Mouse (Mus musculus): ENCODE measurements around the gene Pira2. TPM values are rescaled to one million over a fixed set of nuclear protein-coding genes. Genes with fewer than 3 reads are reported as not detected.

The Pira2 gene
- polyA plus RNA-seq (2015; fragmentation: Illumina TruSeq; extraction: RNeasy Lipid Tissue Mini Kit (QIAGEN cat#74804); ENCODE audit: insufficient read depth, low read depth, low replicate concordance): not detected

DNA sequence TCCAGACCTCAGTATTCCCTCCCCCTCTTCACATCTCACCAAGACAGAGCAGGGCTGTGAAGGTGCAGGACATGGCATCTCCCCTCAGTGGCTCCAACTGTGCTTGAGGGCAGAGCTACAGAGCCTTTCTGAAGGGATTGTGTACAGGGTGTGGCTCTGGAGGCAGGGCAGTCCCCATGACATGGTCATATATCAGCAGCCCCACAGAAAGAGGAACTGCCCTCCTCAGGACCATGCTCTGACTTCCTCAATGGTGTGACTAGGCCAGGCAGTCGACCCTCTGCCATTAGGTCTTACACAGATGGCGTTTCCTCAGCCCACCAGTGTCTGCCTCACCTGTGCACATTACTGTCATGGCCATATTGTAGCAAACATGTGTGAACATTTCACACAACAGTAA, at the start of gene Pira2:
Pira2 (minus strand) TSS at position 101 of the 400 bp plus-strand sequence.

DNA sequence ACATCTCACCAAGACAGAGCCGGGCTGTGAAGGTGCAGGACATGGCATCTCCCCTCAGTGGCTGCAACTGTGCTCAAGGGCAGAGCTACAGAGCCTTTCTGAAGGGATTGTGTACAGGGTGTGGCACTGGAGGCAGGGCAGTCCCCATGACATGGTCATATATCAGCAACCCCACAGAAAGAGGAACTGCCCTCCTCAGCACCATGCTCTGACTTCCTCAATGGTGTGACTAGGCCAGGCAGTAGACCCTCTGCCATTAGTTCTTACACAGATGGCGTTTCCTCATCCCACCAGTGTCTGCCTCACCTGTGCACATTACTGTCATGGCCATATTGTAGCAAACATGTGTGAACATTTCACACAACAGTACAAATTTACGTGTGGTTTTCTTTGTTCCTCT, 19.3 kb downstream of the Pira2 start, which contains the start of gene Gm15448:
Gm15448 (minus strand) TSS at position 89 of the 400 bp plus-strand sequence.

Other genes with a start within 250 kb of the Pira2 start
- not detected for gene Oscar, start 228.9 kb downstream of the Pira2 start, polyA plus RNA-seq (2015; fragmentation: Illumina TruSeq; extraction: RNeasy Lipid Tissue Mini Kit (QIAGEN cat#74804); ENCODE audit: insufficient read depth, low read depth, low replicate concordance)
- gene Ndufa3, start 227.7 kb downstream of the Pira2 start, polyA plus RNA-seq (2015; fragmentation: Illumina TruSeq; extraction: RNeasy Lipid Tissue Mini Kit (QIAGEN cat#74804); ENCODE audit: insufficient read depth, low read depth, low replicate concordance): 110 TPM
- gene Tfpt, start 215.1 kb downstream of the Pira2 start, polyA plus RNA-seq (2015; fragmentation: Illumina TruSeq; extraction: RNeasy Lipid Tissue Mini Kit (QIAGEN cat#74804); ENCODE audit: insufficient read depth, low read depth, low replicate concordance): 15.5 TPM
- gene Prpf31, start 215.1 kb downstream of the Pira2 start, polyA plus RNA-seq (2015; fragmentation: Illumina TruSeq; extraction: RNeasy Lipid Tissue Mini Kit (QIAGEN cat#74804); ENCODE audit: insufficient read depth, low read depth, low replicate concordance): 3.9 TPM
- 25.2 TPM for gene Cnot3, start 199.8 kb downstream of the Pira2 start, polyA plus RNA-seq (2015; fragmentation: Illumina TruSeq; extraction: RNeasy Lipid Tissue Mini Kit (QIAGEN cat#74804); ENCODE audit: insufficient read depth, low read depth, low replicate concordance)
- gene Leng1, start 179.2 kb downstream of the Pira2 start, polyA plus RNA-seq (2015; fragmentation: Illumina TruSeq; extraction: RNeasy Lipid Tissue Mini Kit (QIAGEN cat#74804); ENCODE audit: insufficient read depth, low read depth, low replicate concordance): 3.3 TPM
- gene Tmc4, start 167.5 kb downstream of the Pira2 start, polyA plus RNA-seq (2015; fragmentation: Illumina TruSeq; extraction: RNeasy Lipid Tissue Mini Kit (QIAGEN cat#74804); ENCODE audit: insufficient read depth, low read depth, low replicate concordance): 29.4 TPM
- gene Tsen34, start 152.2 kb downstream of the Pira2 start, polyA plus RNA-seq (2015; fragmentation: Illumina TruSeq; extraction: RNeasy Lipid Tissue Mini Kit (QIAGEN cat#74804); ENCODE audit: insufficient read depth, low read depth, low replicate concordance): 16.7 TPM
- 9.2 TPM for gene Mboat7, start 151.5 kb downstream of the Pira2 start, polyA plus RNA-seq (2015; fragmentation: Illumina TruSeq; extraction: RNeasy Lipid Tissue Mini Kit (QIAGEN cat#74804); ENCODE audit: insufficient read depth, low read depth, low replicate concordance)
- gene Rps9, start 141.1 kb downstream of the Pira2 start, polyA plus RNA-seq (2015; fragmentation: Illumina TruSeq; extraction: RNeasy Lipid Tissue Mini Kit (QIAGEN cat#74804); ENCODE audit: insufficient read depth, low read depth, low replicate concordance): 485 TPM
- 2.6 TPM for gene Pirb, start 124.7 kb downstream of the Pira2 start, polyA plus RNA-seq (2015; fragmentation: Illumina TruSeq; extraction: RNeasy Lipid Tissue Mini Kit (QIAGEN cat#74804); ENCODE audit: insufficient read depth, low read depth, low replicate concordance)
- not detected for gene Gm15448, start 19.4 kb downstream of the Pira2 start, polyA plus RNA-seq (2015; fragmentation: Illumina TruSeq; extraction: RNeasy Lipid Tissue Mini Kit (QIAGEN cat#74804); ENCODE audit: insufficient read depth, low read depth, low replicate concordance)
- gene Gm14548, start 53.1 kb upstream of the Pira2 start, polyA plus RNA-seq (2015; fragmentation: Illumina TruSeq; extraction: RNeasy Lipid Tissue Mini Kit (QIAGEN cat#74804); ENCODE audit: insufficient read depth, low read depth, low replicate concordance): not detected
- not detected for gene Lilra6, start 70.5 kb upstream of the Pira2 start, polyA plus RNA-seq (2015; fragmentation: Illumina TruSeq; extraction: RNeasy Lipid Tissue Mini Kit (QIAGEN cat#74804); ENCODE audit: insufficient read depth, low read depth, low replicate concordance)
- gene Lair1, start 218.2 kb upstream of the Pira2 start, polyA plus RNA-seq (2015; fragmentation: Illumina TruSeq; extraction: RNeasy Lipid Tissue Mini Kit (QIAGEN cat#74804); ENCODE audit: insufficient read depth, low read depth, low replicate concordance): 0.92 TPM

All from pancreas, adult 10 weeks (tissue).